Mouse (Mus musculus) layer of hippocampus, postnatal 25 days (tissue): ENCODE measurements around the gene Selenos. TPM values are rescaled to one million over a fixed set of nuclear protein-coding genes. Genes with fewer than 3 reads are reported as not detected.

ENCODE experiments used
- total RNA-seq, 2 experiments: library from RNA; stranded (reverse); gene quantifications; 2 replicates each; pipeline ENCODE4 v1.2.3; 2021

Selenos gene
- total RNA-seq, 2 experiments from 2014 or later, result 54.0 to 56.2 TPM

Other genes with a start within 250 kb of the Selenos start
- gene Pcsk6, start 217.9 kb upstream of the Selenos start, total RNA-seq, result 10 to 100 TPM; 13.7 to 16.4 TPM
- gene Gm45213, start 36.0 kb upstream of the Selenos start, total RNA-seq, result not detected
- gene Snrpa1, start 20.6 kb upstream of the Selenos start, total RNA-seq, result 10 to 100 TPM; 36.8 to 37.5 TPM
- 10 to 100 TPM; 17.6 to 18.3 TPM for gene Chsy1, start 29.9 kb downstream of the Selenos start, total RNA-seq